Mouse (Mus musculus): ENCODE data around the gene Olfr1166. TPM values are rescaled to one million over a fixed set of nuclear protein-coding genes. Genes with fewer than 3 reads are reported as not detected.

Gene Olfr1166
- total and polyA plus RNA-seq, 3 experiments = not detected

Other genes starting within 250 kb of the Olfr1166 start
Only the 20 nearest of the 21 such genes appear.
- not detected in 2 replicates for gene Olfr1154, start 223.1 kb downstream of the Olfr1166 start, total RNA-seq (2012; rRNA removed)
- not detected in 2 replicates for gene Olfr1154, start 223.1 kb downstream of the Olfr1166 start, total RNA-seq (2014; rRNA removed)
- gene Olfr1154, start 223.1 kb downstream of the Olfr1166 start, polyA plus RNA-seq (2012; ENCODE audit: insufficient read length, low read depth) = not detected in 2 replicates
- not detected in 2 replicates for gene Olfr1155, start 183.1 kb downstream of the Olfr1166 start, total RNA-seq (2012; rRNA removed)
- gene Olfr1155, start 183.1 kb downstream of the Olfr1166 start, total RNA-seq (2014; rRNA removed) = not detected in 2 replicates
- not detected in 2 replicates for gene Olfr1155, start 183.1 kb downstream of the Olfr1166 start, polyA plus RNA-seq (2012; ENCODE audit: insufficient read length, low read depth)
- not detected in 2 replicates for gene Olfr1156, start 175.2 kb downstream of the Olfr1166 start, total RNA-seq (2012; rRNA removed)
- gene Olfr1156, start 175.2 kb downstream of the Olfr1166 start, total RNA-seq (2014; rRNA removed) = not detected in 2 replicates
- gene Olfr1156, start 175.2 kb downstream of the Olfr1166 start, polyA plus RNA-seq (2012; ENCODE audit: insufficient read length, low read depth) = not detected in 2 replicates
- gene Olfr1157, start 160.0 kb downstream of the Olfr1166 start, total RNA-seq (2012; rRNA removed) = not detected in 2 replicates
- gene Olfr1157, start 160.0 kb downstream of the Olfr1166 start, total RNA-seq (2014; rRNA removed) = not detected in 2 replicates
- not detected in 2 replicates for gene Olfr1157, start 160.0 kb downstream of the Olfr1166 start, polyA plus RNA-seq (2012; ENCODE audit: insufficient read length, low read depth)
- gene Olfr74, start 153.6 kb downstream of the Olfr1166 start, total RNA-seq (2012; rRNA removed) = not detected in 2 replicates
- not detected in 2 replicates for gene Olfr74, start 153.6 kb downstream of the Olfr1166 start, total RNA-seq (2014; rRNA removed)
- gene Olfr74, start 153.6 kb downstream of the Olfr1166 start, polyA plus RNA-seq (2012; ENCODE audit: insufficient read length, low read depth) = not detected in 2 replicates
- not detected in 2 replicates for gene Olfr1158, start 138.2 kb downstream of the Olfr1166 start, total RNA-seq (2012; rRNA removed)
- gene Olfr1158, start 138.2 kb downstream of the Olfr1166 start, total RNA-seq (2014; rRNA removed) = not detected in 2 replicates
- gene Olfr1158, start 138.2 kb downstream of the Olfr1166 start, polyA plus RNA-seq (2012; ENCODE audit: insufficient read length, low read depth) = not detected in 2 replicates
- not detected in 2 replicates for gene Olfr1160, start 120.0 kb downstream of the Olfr1166 start, total RNA-seq (2012; rRNA removed)
- gene Olfr1160, start 120.0 kb downstream of the Olfr1166 start, total RNA-seq (2014; rRNA removed) = not detected in 2 replicates
- gene Olfr1160, start 120.0 kb downstream of the Olfr1166 start, polyA plus RNA-seq (2012; ENCODE audit: insufficient read length, low read depth) = not detected in 2 replicates
- not detected in 2 replicates for gene Olfr1161, start 105.5 kb downstream of the Olfr1166 start, total RNA-seq (2012; rRNA removed)
- gene Olfr1161, start 105.5 kb downstream of the Olfr1166 start, total RNA-seq (2014; rRNA removed) = not detected in 2 replicates
- gene Olfr1161, start 105.5 kb downstream of the Olfr1166 start, polyA plus RNA-seq (2012; ENCODE audit: insufficient read length, low read depth) = not detected in 2 replicates
- gene Olfr73, start 90.6 kb downstream of the Olfr1166 start, total RNA-seq (2012; rRNA removed) = not detected in 2 replicates
- gene Olfr73, start 90.6 kb downstream of the Olfr1166 start, total RNA-seq (2014; rRNA removed) = not detected in 2 replicates
- gene Olfr73, start 90.6 kb downstream of the Olfr1166 start, polyA plus RNA-seq (2012; ENCODE audit: insufficient read length, low read depth) = not detected in 2 replicates
- gene Olfr1162, start 77.1 kb downstream of the Olfr1166 start, total RNA-seq (2012; rRNA removed) = not detected in 2 replicates
- not detected in 2 replicates for gene Olfr1162, start 77.1 kb downstream of the Olfr1166 start, total RNA-seq (2014; rRNA removed)
- gene Olfr1162, start 77.1 kb downstream of the Olfr1166 start, polyA plus RNA-seq (2012; ENCODE audit: insufficient read length, low read depth) = not detected in 2 replicates
- not detected in 2 replicates for gene Olfr1163, start 56.4 kb downstream of the Olfr1166 start, total RNA-seq (2012; rRNA removed)
- gene Olfr1163, start 56.4 kb downstream of the Olfr1166 start, total RNA-seq (2014; rRNA removed) = not detected in 2 replicates
- gene Olfr1163, start 56.4 kb downstream of the Olfr1166 start, polyA plus RNA-seq (2012; ENCODE audit: insufficient read length, low read depth) = not detected in 2 replicates
- not detected in 2 replicates for gene Olfr1164, start 34.3 kb downstream of the Olfr1166 start, total RNA-seq (2012; rRNA removed)
- not detected in 2 replicates for gene Olfr1164, start 34.3 kb downstream of the Olfr1166 start, total RNA-seq (2014; rRNA removed)
- not detected in 2 replicates for gene Olfr1164, start 34.3 kb downstream of the Olfr1166 start, polyA plus RNA-seq (2012; ENCODE audit: insufficient read length, low read depth)
- not detected in 2 replicates for gene Olfr1167, start 26.9 kb upstream of the Olfr1166 start, total RNA-seq (2012; rRNA removed)
- gene Olfr1167, start 26.9 kb upstream of the Olfr1166 start, total RNA-seq (2014; rRNA removed) = not detected in 2 replicates
- gene Olfr1167, start 26.9 kb upstream of the Olfr1166 start, polyA plus RNA-seq (2012; ENCODE audit: insufficient read length, low read depth) = 0.10 and 0.15 TPM in 2 replicates
- not detected in 2 replicates for gene Olfr1168, start 53.6 kb upstream of the Olfr1166 start, total RNA-seq (2012; rRNA removed)
- gene Olfr1168, start 53.6 kb upstream of the Olfr1166 start, total RNA-seq (2014; rRNA removed) = not detected in 2 replicates
- gene Olfr1168, start 53.6 kb upstream of the Olfr1166 start, polyA plus RNA-seq (2012; ENCODE audit: insufficient read length, low read depth) = not detected in 2 replicates
- gene Olfr1170, start 100.1 kb upstream of the Olfr1166 start, total RNA-seq (2012; rRNA removed) = not detected in 2 replicates
- not detected in 2 replicates for gene Olfr1170, start 100.1 kb upstream of the Olfr1166 start, total RNA-seq (2014; rRNA removed)
- not detected in 2 replicates for gene Olfr1170, start 100.1 kb upstream of the Olfr1166 start, polyA plus RNA-seq (2012; ENCODE audit: insufficient read length, low read depth)
- gene Olfr1173, start 151.6 kb upstream of the Olfr1166 start, total RNA-seq (2012; rRNA removed) = not detected in 2 replicates
- gene Olfr1173, start 151.6 kb upstream of the Olfr1166 start, total RNA-seq (2014; rRNA removed) = not detected in 2 replicates
- not detected in 2 replicates for gene Olfr1173, start 151.6 kb upstream of the Olfr1166 start, polyA plus RNA-seq (2012; ENCODE audit: insufficient read length, low read depth)
- gene Olfr1174-ps, start 186.9 kb upstream of the Olfr1166 start, total RNA-seq (2012; rRNA removed) = not detected in 2 replicates
- not detected in 2 replicates for gene Olfr1174-ps, start 186.9 kb upstream of the Olfr1166 start, total RNA-seq (2014; rRNA removed)
- gene Olfr1174-ps, start 186.9 kb upstream of the Olfr1166 start, polyA plus RNA-seq (2012; ENCODE audit: insufficient read length, low read depth) = not detected in 2 replicates
- not detected in 2 replicates for gene Olfr1175-ps, start 198.9 kb upstream of the Olfr1166 start, total RNA-seq (2012; rRNA removed)
- not detected in 2 replicates for gene Olfr1175-ps, start 198.9 kb upstream of the Olfr1166 start, total RNA-seq (2014; rRNA removed)
- not detected in 2 replicates for gene Olfr1175-ps, start 198.9 kb upstream of the Olfr1166 start, polyA plus RNA-seq (2012; ENCODE audit: insufficient read length, low read depth)
- gene Olfr1176, start 208.4 kb upstream of the Olfr1166 start, total RNA-seq (2012; rRNA removed) = not detected in 2 replicates
- not detected in 2 replicates for gene Olfr1176, start 208.4 kb upstream of the Olfr1166 start, total RNA-seq (2014; rRNA removed)
- gene Olfr1176, start 208.4 kb upstream of the Olfr1166 start, polyA plus RNA-seq (2012; ENCODE audit: insufficient read length, low read depth) = not detected in 2 replicates
- gene Olfr1177-ps, start 218.2 kb upstream of the Olfr1166 start, total RNA-seq (2012; rRNA removed) = not detected in 2 replicates
- gene Olfr1177-ps, start 218.2 kb upstream of the Olfr1166 start, total RNA-seq (2014; rRNA removed) = not detected in 2 replicates
- gene Olfr1177-ps, start 218.2 kb upstream of the Olfr1166 start, polyA plus RNA-seq (2012; ENCODE audit: insufficient read length, low read depth) = not detected in 2 replicates